Mouse (Mus musculus): ENCODE measurements around the gene Ctdspl. TPM values are rescaled to one million over a fixed set of nuclear protein-coding genes. Genes with fewer than 3 reads are reported as not detected.

The Ctdspl gene
- polyA plus RNA-seq, 1 experiment, result 6.7 TPM

DNA sequence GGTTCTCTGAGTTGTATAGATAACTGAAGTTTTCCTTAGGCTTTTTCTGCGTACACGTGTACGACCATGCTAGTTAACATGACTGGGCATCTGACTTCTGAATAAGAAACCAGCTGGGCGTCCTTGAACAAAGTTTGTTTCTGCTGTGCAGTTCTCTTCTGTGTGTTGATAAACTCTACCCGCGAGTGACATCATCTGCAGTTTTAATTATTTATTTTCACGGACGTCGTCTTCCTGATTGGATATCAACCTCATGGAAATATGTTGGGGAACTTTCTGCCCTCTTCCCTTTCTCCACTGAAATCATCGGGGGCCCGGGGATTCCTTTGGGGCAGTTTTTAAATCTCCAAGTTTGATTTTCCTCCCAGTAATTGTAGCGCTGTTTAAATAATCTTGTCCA lies 8.1 kb downstream of the Ctdspl start:
- no peaks in the 10 kb centered on the region for H3K4me1 ChIP-seq (ENCODE audit: control insufficient read depth, insufficient read depth, low read length)
- no peak overlapping the region for H3K4me3 ChIP-seq (replicated peaks; ENCODE audit: control insufficient read depth, low read depth, low read length)
- no peak overlapping the region for H3K27ac ChIP-seq (ENCODE audit: control insufficient read depth, insufficient read depth, low read depth, low read length, poor library complexity)
- TF ChIP-seq CTCF (IDR thresholded peaks at IDR 0.05; ENCODE audit: control insufficient read depth, insufficient read depth, low read length) (no peak), POLR2A (IDR thresholded peaks at IDR 0.05; ENCODE audit: borderline replicate concordance, control insufficient read depth, low read depth, low read length) (no peak)
- WGBS, result 86% methylated on average over 12 of the region's 12 CpGs

DNA sequence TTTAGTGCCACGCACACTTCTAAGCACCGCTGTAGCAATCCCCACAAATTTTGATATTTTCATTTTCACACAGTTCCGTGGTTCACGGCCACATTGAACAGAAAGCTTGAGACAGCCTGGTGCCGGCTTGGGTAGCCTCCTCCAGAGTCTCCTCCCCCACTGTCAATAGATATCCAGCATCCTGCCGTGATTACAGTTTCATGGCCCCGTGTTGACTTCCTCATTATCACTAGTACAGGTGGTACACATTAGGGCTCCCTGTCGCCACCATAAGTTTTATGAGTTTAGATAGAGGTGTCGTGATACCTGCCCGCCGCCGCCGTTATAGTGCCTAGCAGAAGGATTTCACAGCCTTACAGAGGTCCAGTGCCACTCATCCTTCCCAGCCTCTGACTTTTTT lies 8.8 kb downstream of the Ctdspl start:
- WGBS, result 74% methylated on average over 13 of the region's 13 CpGs
- Histone ChIP-seq H3K4me1 (ENCODE audit: control insufficient read depth, insufficient read depth, low read length) (no peaks in the 10 kb centered on the region; the same call in 1 of the 2 replicates), H3K27ac (ENCODE audit: control insufficient read depth, insufficient read depth, low read depth, low read length, poor library complexity) (no peak overlapping the region), H3K4me3 (replicated peaks; ENCODE audit: control insufficient read depth, low read depth, low read length) (no peak overlapping the region)
- TF ChIP-seq POLR2A (IDR thresholded peaks at IDR 0.05; ENCODE audit: borderline replicate concordance, control insufficient read depth, low read depth, low read length) (no peak), CTCF (IDR thresholded peaks at IDR 0.05; ENCODE audit: control insufficient read depth, insufficient read depth, low read length) (no peak)

DNA sequence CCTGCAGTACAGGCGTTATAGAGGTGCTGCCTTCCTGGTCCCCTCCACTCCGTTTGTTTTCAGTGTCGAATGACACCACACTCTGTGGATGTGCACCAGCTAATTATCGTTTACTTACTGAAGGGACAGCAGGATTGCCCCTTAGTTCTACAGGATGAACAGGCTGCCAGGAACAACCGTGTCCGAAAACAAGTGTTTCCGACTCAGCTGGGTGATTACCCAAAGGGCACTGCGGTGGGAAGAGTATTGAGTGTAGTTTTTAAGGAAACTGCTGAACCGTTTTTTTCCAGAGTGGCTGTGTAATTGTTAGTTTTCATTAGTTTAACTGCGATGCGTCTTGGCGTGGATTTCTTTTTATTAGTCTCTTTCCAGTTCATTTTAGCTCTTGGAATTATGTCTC lies 9.8 kb downstream of the Ctdspl start:
- no peak overlapping the region for H3K27ac ChIP-seq (ENCODE audit: control insufficient read depth, insufficient read depth, low read depth, low read length, poor library complexity)
- 70% methylated on average over 12 of the region's 12 CpGs for WGBS
- TF ChIP-seq CTCF (IDR thresholded peaks at IDR 0.05; ENCODE audit: control insufficient read depth, insufficient read depth, low read length) (no peak), POLR2A (IDR thresholded peaks at IDR 0.05; ENCODE audit: borderline replicate concordance, control insufficient read depth, low read depth, low read length) (no peak)
- no peaks in the 10 kb centered on the region; the same call in 1 of the 2 replicates for H3K4me1 ChIP-seq (ENCODE audit: control insufficient read depth, insufficient read depth, low read length)
- no peak overlapping the region for H3K4me3 ChIP-seq (replicated peaks; ENCODE audit: control insufficient read depth, low read depth, low read length)

DNA sequence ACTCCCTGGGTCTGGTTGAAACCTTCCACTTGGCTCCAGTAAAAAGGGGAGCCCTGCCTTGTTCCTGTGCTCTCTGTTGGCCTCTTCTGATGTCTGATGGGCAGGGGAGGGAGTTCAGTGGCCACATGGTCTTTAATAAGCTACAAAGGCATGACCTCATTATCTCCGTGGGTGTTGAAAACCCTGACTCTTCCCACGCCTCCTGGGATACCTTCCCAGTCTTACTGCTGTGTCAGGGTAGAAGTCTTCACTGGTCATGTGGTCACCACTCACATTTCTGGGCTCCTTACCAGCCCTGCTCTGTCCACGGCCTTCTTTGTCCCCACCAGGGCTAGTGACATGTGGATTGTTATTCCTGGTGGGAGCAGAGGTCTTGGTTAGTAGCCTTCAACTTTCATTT lies 11.3 kb downstream of the Ctdspl start:
- H3K4me3 ChIP-seq (replicated peaks; ENCODE audit: control insufficient read depth, low read depth, low read length), result no peak overlapping the region
- WGBS, result 75% methylated on average over 3 of the region's 3 CpGs
- no peak for TF ChIP-seq CTCF (IDR thresholded peaks at IDR 0.05; ENCODE audit: control insufficient read depth, insufficient read depth, low read length)
- TF ChIP-seq POLR2A (IDR thresholded peaks at IDR 0.05; ENCODE audit: borderline replicate concordance, control insufficient read depth, low read depth, low read length), result no peak
- no peaks in the 10 kb centered on the region; the same call in 1 of the 2 replicates for H3K4me1 ChIP-seq (ENCODE audit: control insufficient read depth, insufficient read depth, low read length)
- no peak overlapping the region for H3K27ac ChIP-seq (ENCODE audit: control insufficient read depth, insufficient read depth, low read depth, low read length, poor library complexity)

DNA sequence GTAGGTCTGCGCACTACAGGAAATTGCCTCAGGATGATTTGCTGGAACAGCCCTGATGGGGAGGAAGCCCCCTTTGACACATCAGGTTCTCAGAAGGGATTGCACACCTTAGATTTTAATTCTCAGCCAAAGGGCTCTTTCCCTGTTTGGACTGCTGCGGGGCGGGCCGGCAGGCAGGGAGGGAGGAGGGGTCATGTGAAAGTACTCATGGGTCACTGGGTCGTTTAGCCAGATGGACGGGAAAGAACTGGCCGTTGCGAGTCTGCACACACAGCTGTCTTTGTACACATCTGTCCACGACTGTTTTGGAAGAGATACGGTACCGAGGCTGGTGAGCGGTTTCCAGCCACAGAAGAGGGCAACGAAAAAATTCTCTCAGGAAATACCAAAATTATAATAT lies 13.2 kb downstream of the Ctdspl start:
- Histone ChIP-seq H3K27ac (ENCODE audit: control insufficient read depth, insufficient read depth, low read depth, low read length, poor library complexity) (no peak overlapping the region), H3K4me3 (replicated peaks; ENCODE audit: control insufficient read depth, low read depth, low read length) (no peak overlapping the region), H3K4me1 (ENCODE audit: control insufficient read depth, insufficient read depth, low read length) (no peaks in the 10 kb centered on the region; the same call in 1 of the 2 replicates)
- TF ChIP-seq POLR2A (IDR thresholded peaks at IDR 0.05; ENCODE audit: borderline replicate concordance, control insufficient read depth, low read depth, low read length), result no peak
- no peak for TF ChIP-seq CTCF (IDR thresholded peaks at IDR 0.05; ENCODE audit: control insufficient read depth, insufficient read depth, low read length)
- 84% methylated on average over 13 of the region's 13 CpGs for WGBS

DNA sequence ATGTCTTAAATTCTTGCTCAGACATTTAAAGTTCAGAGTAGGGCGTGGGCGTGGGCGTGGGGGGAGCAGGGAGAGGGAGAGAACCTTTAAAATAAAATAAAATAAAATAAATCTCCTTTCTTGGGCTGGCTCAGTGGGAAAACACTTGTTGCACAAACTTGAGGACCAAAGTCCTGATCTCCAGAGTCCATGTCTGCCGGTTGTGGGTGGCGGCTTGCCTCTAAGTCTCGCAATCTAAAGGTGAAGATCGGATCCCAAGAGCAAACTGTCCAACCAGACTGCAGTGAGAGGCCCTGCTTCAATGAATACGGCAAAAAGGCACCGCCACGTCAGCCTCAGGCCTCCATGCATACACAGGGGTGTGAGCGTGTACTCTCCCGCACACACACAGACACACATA lies 13.6 kb downstream of the Ctdspl start:
- Histone ChIP-seq H3K4me3 (replicated peaks; ENCODE audit: control insufficient read depth, low read depth, low read length) (no peak overlapping the region), H3K4me1 (ENCODE audit: control insufficient read depth, insufficient read depth, low read length) (no peaks in the 10 kb centered on the region; the same call in 1 of the 2 replicates), H3K27ac (ENCODE audit: control insufficient read depth, insufficient read depth, low read depth, low read length, poor library complexity) (no peak overlapping the region)
- TF ChIP-seq POLR2A (IDR thresholded peaks at IDR 0.05; ENCODE audit: borderline replicate concordance, control insufficient read depth, low read depth, low read length), result no peak
- no peak for TF ChIP-seq CTCF (IDR thresholded peaks at IDR 0.05; ENCODE audit: control insufficient read depth, insufficient read depth, low read length)
- 81% methylated on average over 12 of the region's 12 CpGs for WGBS

DNA sequence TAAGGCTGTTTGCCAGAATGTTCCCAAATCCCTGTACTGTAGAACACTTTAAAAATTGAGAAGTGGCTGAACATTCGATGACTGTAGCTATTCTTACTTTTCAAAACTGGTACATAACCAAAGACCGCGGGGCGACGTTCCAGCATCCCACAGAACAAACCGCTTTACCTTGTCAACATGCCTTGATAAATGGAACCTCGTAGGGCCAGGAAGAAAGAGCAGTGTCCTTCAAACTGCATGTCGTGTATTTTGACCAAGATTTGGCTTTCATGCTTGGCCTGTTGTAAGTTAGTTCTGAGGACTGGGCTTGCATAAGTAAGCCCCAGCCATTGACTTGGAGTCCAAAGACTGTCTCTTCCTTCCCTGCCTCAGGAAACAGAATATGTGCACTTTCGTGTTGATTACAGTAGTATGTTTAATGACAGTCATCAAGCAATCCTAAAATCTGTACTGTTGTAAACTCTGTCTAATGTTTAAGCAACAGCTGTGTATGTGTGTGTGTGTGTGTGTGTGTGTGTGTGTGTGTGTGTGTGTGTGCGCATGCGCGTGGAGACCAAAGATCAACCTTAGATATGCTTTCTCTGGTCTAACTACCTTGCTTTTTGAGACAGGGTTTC lies 14.4 kb downstream of the Ctdspl start:
- Histone ChIP-seq H3K4me3 (replicated peaks; ENCODE audit: control insufficient read depth, low read depth, low read length) (no peak overlapping the region), H3K27ac (ENCODE audit: control insufficient read depth, insufficient read depth, low read depth, low read length, poor library complexity) (no peak overlapping the region), H3K4me1 (ENCODE audit: control insufficient read depth, insufficient read depth, low read length) (no peaks in the 10 kb centered on the region; the same call in 1 of the 2 replicates)
- TF ChIP-seq CTCF (IDR thresholded peaks at IDR 0.05; ENCODE audit: control insufficient read depth, insufficient read depth, low read length) (no peak), POLR2A (IDR thresholded peaks at IDR 0.05; ENCODE audit: borderline replicate concordance, control insufficient read depth, low read depth, low read length) (no peak)
- WGBS, result 78% methylated on average over 12 of the region's 12 CpGs

DNA sequence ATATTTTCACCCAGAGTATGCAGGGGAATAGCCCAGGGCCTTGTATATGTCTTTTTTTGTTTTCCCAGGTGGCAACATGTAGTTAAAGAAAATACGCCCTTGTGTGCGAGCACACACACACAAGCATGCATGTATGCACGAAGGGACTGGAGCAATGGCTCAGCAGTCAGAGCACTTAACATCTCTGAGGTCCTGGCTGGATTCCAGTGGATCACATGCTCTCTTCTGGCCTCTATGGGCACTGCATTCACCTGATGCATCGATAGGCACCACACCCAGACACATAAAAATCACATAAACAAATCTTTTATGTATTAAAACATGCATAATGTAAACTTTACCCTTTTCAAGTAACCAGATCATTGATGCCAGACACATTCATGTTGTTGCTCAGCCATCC lies 15.8 kb downstream of the Ctdspl start:
- WGBS, result 72% methylated on average over 4 of the region's 4 CpGs
- TF ChIP-seq CTCF (IDR thresholded peaks at IDR 0.05; ENCODE audit: control insufficient read depth, insufficient read depth, low read length), result no peak
- H3K27ac ChIP-seq (ENCODE audit: control insufficient read depth, insufficient read depth, low read depth, low read length, poor library complexity), result no peak overlapping the region
- no peak overlapping the region for H3K4me3 ChIP-seq (replicated peaks; ENCODE audit: control insufficient read depth, low read depth, low read length)
- H3K4me1 ChIP-seq (ENCODE audit: control insufficient read depth, insufficient read depth, low read length), result no peaks in the 10 kb centered on the region; the same call in 1 of the 2 replicates

DNA sequence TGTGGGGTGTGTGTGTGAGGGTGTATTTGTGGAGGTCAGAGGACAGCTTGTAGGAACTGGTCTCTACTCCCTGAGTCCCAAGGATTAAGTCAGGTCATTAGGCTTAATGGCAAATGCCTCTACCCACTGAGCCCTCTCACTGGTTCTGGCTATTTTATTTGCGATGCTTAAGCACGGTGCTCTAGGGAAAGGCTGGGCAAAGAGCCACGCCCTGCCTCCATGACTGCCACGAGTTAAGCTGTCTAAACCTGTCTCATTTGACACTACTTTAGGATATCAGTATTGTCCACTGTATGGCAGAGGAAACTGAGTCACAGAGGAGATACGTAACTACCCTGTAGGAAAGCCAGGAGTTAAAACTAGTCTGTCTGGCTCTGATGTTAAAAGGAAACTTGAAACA lies 17.7 kb downstream of the Ctdspl start:
- H3K4me1 ChIP-seq (ENCODE audit: control insufficient read depth, insufficient read depth, low read length), result no peaks in the 10 kb centered on the region; the same call in 1 of the 2 replicates
- no peak overlapping the region for H3K4me3 ChIP-seq (replicated peaks; ENCODE audit: control insufficient read depth, low read depth, low read length)
- 67% methylated on average over 5 of the region's 5 CpGs for WGBS
- H3K27ac ChIP-seq (ENCODE audit: control insufficient read depth, insufficient read depth, low read depth, low read length, poor library complexity), result no peak overlapping the region
- no peak for TF ChIP-seq POLR2A (IDR thresholded peaks at IDR 0.05; ENCODE audit: borderline replicate concordance, control insufficient read depth, low read depth, low read length)
- no peak for TF ChIP-seq CTCF (IDR thresholded peaks at IDR 0.05; ENCODE audit: control insufficient read depth, insufficient read depth, low read length)
